Mouse (Mus musculus) lung, adult 2 months (tissue): ENCODE measurements around the gene Tyro3.

Source experiments
- CTCF ChIP-seq: fragments of 200-500 bp; IDR thresholded peaks from 2 replicates; pipeline ENCODE4 v1.5.1; 2011; ENCODE audit warnings: mild to moderate bottlenecking, low read length, control low read depth; ENCODE audit not compliant: insufficient read depth
- POLR2A ChIP-seq: fragments of 200-500 bp; IDR thresholded peaks from 2 replicates; pipeline ENCODE4 v1.6.1; 2011; ENCODE audit warnings: low read depth, mild to moderate bottlenecking, control low read depth, low read length, borderline replicate concordance; ENCODE audit errors: extremely low read depth

- TF ChIP-seq POLR2A (no peak), CTCF (no peak)
Measured at GRCm38 (mm10) chr2:119802767-119803617, 5.5 kb downstream of the Tyro3 start.
